Mouse (Mus musculus): ENCODE results near the gene Anks3.

DNA sequence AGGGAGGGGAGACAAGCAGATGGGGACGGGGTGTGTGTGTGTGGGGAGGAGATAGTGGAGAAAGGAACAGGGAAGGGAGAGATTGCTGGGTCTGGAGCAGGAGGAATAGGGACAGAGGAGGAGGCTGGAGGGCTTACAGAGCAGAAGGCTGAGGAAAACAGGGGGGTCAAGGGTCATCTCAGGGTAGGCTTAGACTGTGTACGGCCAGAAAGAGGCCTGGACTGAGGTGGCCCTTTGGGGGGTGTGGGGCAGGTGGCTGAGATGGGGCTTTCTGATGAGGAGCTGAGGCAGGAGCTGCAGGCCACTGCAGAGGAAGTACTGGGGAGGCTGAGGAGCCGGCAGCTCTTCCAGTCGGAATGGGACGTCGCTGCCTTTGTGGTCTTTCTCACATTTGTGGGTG is 43.5 kb upstream of the Anks3 start:
- no peak for TF ChIP-seq CTCF (conservative IDR thresholded peaks at IDR 0.05; ENCODE audit: low read length)
- no peak for TF ChIP-seq POU5F1 (IDR thresholded peaks at IDR 0.05; ENCODE audit: borderline replicate concordance, low read length)
- TF ChIP-seq NANOG (IDR thresholded peaks at IDR 0.05; ENCODE audit: borderline replicate concordance, low read length), result no peak
